Mouse (Mus musculus): ENCODE data around the gene Scaf4. TPM values are rescaled to one million over a fixed set of nuclear protein-coding genes. Genes with fewer than 3 reads are reported as not detected.

Gene Scaf4
- total RNA-seq, 2 experiments from 2014 or later: 16.6 to 18.2 TPM

- DNase-seq: no peak
These were observed 85.1 kb downstream of the Scaf4 start for GRCm38 (mm10) chr16:90199174-90199573.

- DNase-seq: no peak
These were observed 85.7 kb downstream of the Scaf4 start for GRCm38 (mm10) chr16:90198626-90199025.

GRCm38 (mm10) chr16:90197337-90197973 is 86.8 kb downstream of the Scaf4 start:
- peak; percentile 51 for DNase-seq

DNA sequence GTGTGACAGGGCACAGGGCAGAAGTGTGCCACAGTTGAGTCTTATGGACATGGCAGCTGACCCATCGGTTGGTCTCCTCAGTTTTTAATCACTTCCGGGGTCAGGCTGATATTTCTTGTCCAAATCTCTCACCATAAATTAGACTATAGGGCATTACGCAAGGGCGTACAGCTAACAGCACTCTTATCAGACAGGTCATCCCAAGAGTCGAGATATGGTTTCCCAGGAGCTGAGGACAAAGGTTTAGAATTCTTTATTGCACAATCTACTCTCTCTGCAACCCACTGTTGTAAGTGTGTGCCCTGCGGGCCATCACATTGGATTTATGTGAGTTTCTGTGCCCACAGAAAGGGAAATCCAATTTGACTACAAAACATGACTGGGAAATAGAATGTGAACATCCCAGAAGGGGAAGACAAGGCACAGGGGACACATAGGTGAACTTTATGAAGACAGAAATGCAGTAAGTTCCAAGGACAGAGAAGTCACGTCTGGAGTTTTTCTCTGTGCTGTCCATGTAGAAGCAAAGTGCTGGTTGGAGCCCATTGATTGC is 87.5 kb downstream of the Scaf4 start:
- no peak for DNase-seq

DNA sequence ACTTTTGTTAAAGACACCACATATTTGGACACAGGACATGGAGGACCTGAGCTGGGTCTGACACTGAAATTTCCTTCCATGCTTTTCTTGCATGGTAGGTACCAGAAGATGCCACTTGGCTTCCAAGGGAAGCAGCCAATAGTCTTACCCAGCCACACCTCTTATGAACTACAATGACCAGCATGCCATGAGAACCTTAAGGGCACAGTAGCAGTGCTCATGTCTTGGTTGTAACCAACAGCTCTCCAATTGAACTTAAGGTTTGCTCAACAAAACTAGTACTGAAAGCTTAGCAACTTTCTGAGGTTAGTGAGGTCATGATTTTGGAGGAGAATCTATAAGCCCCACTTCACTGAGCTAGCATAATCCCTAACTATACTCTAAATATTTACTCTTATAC is 90.6 kb downstream of the Scaf4 start:
- DNase-seq: no peak

- DNase-seq: no peak
These were observed 93.0 kb downstream of the Scaf4 start for GRCm38 (mm10) chr16:90191289-90191688.

- no peak for DNase-seq
These were observed 96.8 kb downstream of the Scaf4 start for GRCm38 (mm10) chr16:90187453-90187852.

GRCm38 (mm10) chr16:90185928-90186588 is 98.2 kb downstream of the Scaf4 start:
- peak; percentile 37 for DNase-seq

GRCm38 (mm10) chr16:90184135-90184534 is 100.2 kb downstream of the Scaf4 start:
- DNase-seq: no peak

DNA sequence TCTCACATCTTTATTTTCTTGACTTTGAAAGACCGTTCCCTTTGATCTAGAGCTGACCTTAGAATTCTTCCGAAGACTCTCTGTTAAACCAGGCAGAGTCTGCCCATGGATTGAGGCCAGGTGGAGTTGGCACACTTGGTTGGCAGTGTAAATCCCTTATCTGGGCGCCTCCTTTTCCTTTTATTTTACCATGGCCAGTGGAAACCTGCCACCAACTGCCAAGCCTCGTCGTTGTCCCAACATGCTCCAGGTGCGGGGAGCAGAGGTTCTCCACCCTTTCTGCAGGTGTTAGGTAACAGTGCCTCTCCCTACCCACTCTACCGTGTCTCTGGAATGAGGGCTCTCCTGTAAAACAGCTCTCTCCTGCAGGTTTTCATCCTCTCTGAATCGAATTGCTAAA is 102.6 kb downstream of the Scaf4 start:
- no peak for DNase-seq

DNA sequence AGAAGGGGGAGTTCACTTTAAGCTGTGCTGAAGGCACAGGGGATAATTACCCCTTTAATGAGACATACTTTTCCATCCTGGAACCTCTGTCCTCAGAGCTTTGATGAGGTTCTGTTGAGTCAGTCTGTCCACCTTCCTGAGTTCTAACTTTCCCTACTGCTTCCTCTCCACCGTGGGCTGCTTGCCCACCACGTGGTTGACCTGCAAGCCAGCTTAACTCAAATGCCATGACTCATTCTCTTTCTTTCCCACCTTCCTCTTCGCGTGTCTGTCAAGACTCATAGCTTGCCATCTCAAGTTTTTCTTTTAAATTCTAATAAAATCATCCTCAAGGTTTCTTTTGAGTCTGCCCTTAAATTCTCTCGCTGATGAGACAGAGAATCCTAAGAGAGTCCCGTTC is 103.3 kb downstream of the Scaf4 start:
- DNase-seq: no peak

- no peak for DNase-seq
These were observed 104.4 kb downstream of the Scaf4 start for GRCm38 (mm10) chr16:90179892-90180291.

- no peak for DNase-seq
These were observed 105.9 kb downstream of the Scaf4 start for GRCm38 (mm10) chr16:90178404-90178803.

DNA sequence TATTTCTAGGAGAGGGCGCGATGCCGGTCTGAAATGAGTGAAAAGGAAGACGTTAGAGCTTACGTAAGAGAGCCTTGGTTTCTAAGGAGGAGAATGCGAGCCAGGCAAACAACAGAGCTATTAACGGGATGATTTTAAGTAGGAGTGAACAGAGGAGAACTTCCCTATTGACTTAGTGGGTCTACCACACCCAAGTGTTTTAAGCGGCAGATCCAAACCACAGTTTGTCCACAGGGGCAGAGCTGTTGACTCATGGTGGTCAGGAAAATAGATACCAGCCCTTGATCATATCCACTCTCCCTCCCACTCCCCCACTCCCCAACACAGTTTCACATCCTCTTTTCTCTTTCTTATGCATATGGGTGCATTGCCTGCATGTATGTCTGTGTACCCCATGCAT is 106.9 kb downstream of the Scaf4 start:
- DNase-seq: no peak

GRCm38 (mm10) chr16:90176472-90176871 is 107.8 kb downstream of the Scaf4 start:
- no peak for DNase-seq

Other genes with a start within 250 kb of the Scaf4 start
- gene Tiam1, start 140.7 kb downstream of the Scaf4 start, total RNA-seq (2021): 1 to 10 TPM; 4.4 to 5.3 TPM
- gene Sod1, start 63.7 kb downstream of the Scaf4 start, total RNA-seq (2021): 100 to 1,000 TPM; 250 to 305 TPM
- gene Hunk, start 101.5 kb upstream of the Scaf4 start, total RNA-seq (2021): under 1 TPM; 0.67 to 0.74 TPM